ENCODE assay signal across 13 mouse cellular contexts in genomic region chr8:75025809-75026208, GRCm38 (mm10).
"Had no signal": no experiment of that assay in that cellular context is flagged by ENCODE, and none has a peak within 500 bp of the region (broad histone marks: within the 10 kb centered on the region; RNA-seq: fewer than 3 reads in every experiment).

No protein-coding gene starts in this region.

- H3K4me1 ChIP-seq: lung, embryonic 15.5 days; megakaryocyte, embryonic 14.5 days; midbrain, embryonic 13.5 days; midbrain, embryonic 15.5 days; neural tube, embryonic 12.5 days; stomach, embryonic 15.5 days had no signal

- H3K4me3 ChIP-seq: lung, embryonic 15.5 days; megakaryocyte, embryonic 14.5 days; midbrain, embryonic 13.5 days; midbrain, embryonic 15.5 days; neural tube, embryonic 12.5 days; stomach, embryonic 15.5 days had no signal

- DNase-seq: lung, adult 2 months; lung, postnatal 14 days; lung, postnatal 36 days; right cerebral cortex, postnatal 14 days; thymus, adult 2 months; thymus, postnatal 25 days; thymus, postnatal 4 days had no signal

- H3K27me3 ChIP-seq: lung, embryonic 15.5 days; megakaryocyte, embryonic 14.5 days; midbrain, embryonic 13.5 days; midbrain, embryonic 15.5 days; neural tube, embryonic 12.5 days; stomach, embryonic 15.5 days had no signal

- H3K9me3 ChIP-seq: lung, embryonic 15.5 days; midbrain, embryonic 13.5 days; midbrain, embryonic 15.5 days; neural tube, embryonic 12.5 days; stomach, embryonic 15.5 days had no signal
